Mouse (Mus musculus) stomach, embryonic 14.5 days (tissue): ENCODE data around the gene Washc4. TPM values are rescaled to one million over a fixed set of nuclear protein-coding genes. Genes with fewer than 3 reads are reported as not detected.

Experiments
- ATAC-seq: fragments of 200-750 bp; cut with Nextera tagmentation; 2 replicates; pipeline ENCODE4 v1.8.0; 2017; ENCODE audit warnings: low read depth, moderate TSS enrichment; ENCODE audit not compliant: insufficient number of reproducible peaks, insufficient read depth, low FRiP score
- H3K27ac ChIP-seq: fragments of 300-500 bp; sonication (generic); 2 replicates; pipeline ENCODE4 v1.5.1; 2014; ENCODE audit warnings: mild to moderate bottlenecking, low read length, moderate library complexity, mixed read lengths
- H3K27me3 ChIP-seq: fragments of 300-500 bp; sonication (generic); 2 replicates; pipeline ENCODE4 v1.6.1; 2014; ENCODE audit warnings: low read length, control low read depth, mixed read lengths; ENCODE audit not compliant: control insufficient read depth, insufficient read depth
- H3K36me3 ChIP-seq: fragments of 300-500 bp; sonication (generic); 2 replicates; pipeline ENCODE4 v1.6.1; 2014; ENCODE audit warnings: mild to moderate bottlenecking, control low read depth, low read length, moderate library complexity, mixed read lengths; ENCODE audit not compliant: control insufficient read depth, insufficient read depth
- H3K4me1 ChIP-seq: fragments of 300-500 bp; sonication (generic); 2 replicates; pipeline ENCODE4 v1.6.1; 2014; ENCODE audit warnings: low read length, control low read depth, mixed read lengths; ENCODE audit not compliant: control insufficient read depth, insufficient read depth
- H3K4me2 ChIP-seq: fragments of 300-500 bp; sonication (generic); replicated peaks from 2 replicates; pipeline ENCODE4 v1.6.1; 2014; ENCODE audit warnings: low read depth, low read length, control low read depth
- H3K4me3 ChIP-seq: fragments of 300-500 bp; sonication (generic); 2 replicates; pipeline ENCODE4 v1.5.1; 2014; ENCODE audit warnings: low read depth, low read length, control low read depth
- H3K9ac ChIP-seq: fragments of 300-500 bp; sonication (generic); replicated peaks from 2 replicates; pipeline ENCODE4 v1.6.1; 2014; ENCODE audit warnings: low read depth, mild to moderate bottlenecking, control low read depth, low read length, moderate library complexity, mixed read lengths
- H3K9me3 ChIP-seq: fragments of 300-500 bp; sonication (generic); 2 replicates; pipeline ENCODE4 v1.6.1; 2016; ENCODE audit warnings: low read depth, low read length, control low read depth; ENCODE audit not compliant: control insufficient read depth
- WGBS: fragments of 180-500 bp; shearing (Covaris S2); extraction: QIAGEN DNeasy Blood & Tissue Kit; methylation state at CpG from one replicate; pipeline ENCODE4 v1.1.7; 2014; 5-methylcytosine and 5-hydroxymethylcytosine counted together
- polyA plus RNA-seq: library from polyadenylated mRNA; unstranded; fragments of >200 nt; fragmentation: Nextera tagmentation; extraction: Ambion mirVana; gene quantifications from 2 replicates; pipeline ENCODE4 v1.2.1, GENCODE M21; 2014

The Washc4 gene
- polyA plus RNA-seq, 1 experiment from 2014 or later: 36.1 TPM

GRCm38 (mm10) chr10:83607111-83607510, 63.6 kb downstream of the Washc4 start:
- Histone ChIP-seq H3K4me1 (no peaks in the 10 kb centered on the region), H3K4me2 (no peak overlapping the region), H3K9ac (no peak overlapping the region), H3K9me3 (no peaks in the 10 kb centered on the region), H3K4me3 (no peak overlapping the region), H3K27me3 (no peaks in the 10 kb centered on the region), H3K36me3 (peaks cover 52% of the 10 kb centered on the region), H3K27ac (no peak overlapping the region)
- 92% methylated on average over 3 of the region's 3 CpGs for WGBS
- ATAC-seq: no peak

GRCm38 (mm10) chr10:83608596-83608995, 65.0 kb downstream of the Washc4 start:
- peaks cover 48% of the 10 kb centered on the region for H3K36me3 ChIP-seq
- WGBS: 80% methylated on average over 8 of the region's 8 CpGs
- no peaks in the 10 kb centered on the region for H3K4me1 ChIP-seq
- H3K4me3 ChIP-seq: no peak overlapping the region
- H3K27ac ChIP-seq: no peak overlapping the region
- no peak overlapping the region for H3K4me2 ChIP-seq
- no peak overlapping the region for H3K9ac ChIP-seq
- no peaks in the 10 kb centered on the region for H3K9me3 ChIP-seq
- H3K27me3 ChIP-seq: no peaks in the 10 kb centered on the region
- no peak for ATAC-seq

GRCm38 (mm10) chr10:83610518-83610917, 67.0 kb downstream of the Washc4 start:
- H3K4me2 ChIP-seq: no peak overlapping the region
- no peaks in the 10 kb centered on the region for H3K9me3 ChIP-seq
- H3K9ac ChIP-seq: no peak overlapping the region
- H3K36me3 ChIP-seq: peaks cover 36% of the 10 kb centered on the region
- 94% methylated on average over 7 of the region's 7 CpGs for WGBS
- H3K27ac ChIP-seq: no peak overlapping the region
- H3K4me3 ChIP-seq: no peak overlapping the region
- H3K4me1 ChIP-seq: no peaks in the 10 kb centered on the region
- H3K27me3 ChIP-seq: no peaks in the 10 kb centered on the region
- ATAC-seq: no peak

- Histone ChIP-seq H3K27ac (no peak overlapping the region), H3K36me3 (peaks cover 33% of the 10 kb centered on the region; the same call in 1 of the 2 replicates), H3K9me3 (no peaks in the 10 kb centered on the region), H3K9ac (no peak overlapping the region), H3K4me2 (no peak overlapping the region), H3K4me1 (no peaks in the 10 kb centered on the region), H3K27me3 (no peaks in the 10 kb centered on the region), H3K4me3 (no peak overlapping the region)
- 93% methylated on average over 5 of the region's 5 CpGs for WGBS
- ATAC-seq: no peak
Measured at GRCm38 (mm10) chr10:83611863-83612262, 68.3 kb downstream of the Washc4 start.

GRCm38 (mm10) chr10:83612648-83613215, 69.2 kb downstream of the Washc4 start:
- 90% methylated on average over 14 of the region's 14 CpGs for WGBS

GRCm38 (mm10) chr10:83617366-83617765, 73.8 kb downstream of the Washc4 start:
- Histone ChIP-seq H3K4me1 (no peaks in the 10 kb centered on the region), H3K4me3 (no peak overlapping the region), H3K27ac (no peak overlapping the region), H3K27me3 (no peaks in the 10 kb centered on the region), H3K9me3 (no peaks in the 10 kb centered on the region), H3K36me3 (peaks cover 20% of the 10 kb centered on the region), H3K4me2 (no peak overlapping the region), H3K9ac (no peak overlapping the region)
- ATAC-seq: no peak
- WGBS: 60% methylated on average over 10 of the region's 10 CpGs

More at GRCm38 (mm10) chr10:83612648-83613215, 69.2 kb downstream of the Washc4 start:
- H3K4me3 ChIP-seq: no peak overlapping the region
- H3K27me3 ChIP-seq: no peaks in the 10 kb centered on the region
- H3K9me3 ChIP-seq: no peaks in the 10 kb centered on the region
- H3K4me2 ChIP-seq: no peak overlapping the region
- no peak overlapping the region for H3K27ac ChIP-seq
- no peak for ATAC-seq
- H3K9ac ChIP-seq: no peak overlapping the region
- H3K4me1 ChIP-seq: no peaks in the 10 kb centered on the region
- peaks cover 33% of the 10 kb centered on the region; the same call in 1 of the 2 replicates for H3K36me3 ChIP-seq

GRCm38 (mm10) chr10:83618819-83619440, 75.4 kb downstream of the Washc4 start:
- WGBS: 88% methylated on average over 12 of the region's 12 CpGs
- no peak overlapping the region for H3K9ac ChIP-seq
- no peak overlapping the region for H3K4me2 ChIP-seq
- no peaks in the 10 kb centered on the region for H3K27me3 ChIP-seq
- H3K27ac ChIP-seq: no peak overlapping the region
- H3K9me3 ChIP-seq: no peaks in the 10 kb centered on the region
- peaks cover 17% of the 10 kb centered on the region for H3K36me3 ChIP-seq
- H3K4me1 ChIP-seq: no peaks in the 10 kb centered on the region
- ATAC-seq: no peak
- no peak overlapping the region for H3K4me3 ChIP-seq

GRCm38 (mm10) chr10:83620350-83621055, 77.0 kb downstream of the Washc4 start:
- Histone ChIP-seq H3K27me3 (no peaks in the 10 kb centered on the region), H3K9me3 (no peaks in the 10 kb centered on the region), H3K36me3 (peaks cover 14% of the 10 kb centered on the region), H3K27ac (no peak overlapping the region), H3K9ac (no peak overlapping the region), H3K4me1 (no peaks in the 10 kb centered on the region), H3K4me3 (no peak overlapping the region), H3K4me2 (no peak overlapping the region)
- ATAC-seq: no peak
- WGBS: 90% methylated on average over 24 of the region's 24 CpGs
